Mouse (Mus musculus): ENCODE measurements around the gene Pacsin3.
A peak's percentile ranks its signal among the peaks of the same experiment; 100 is the strongest.
"Not testable (repeated sequence)": the region's sequence is repeated elsewhere in the genome, so short reads cannot be mapped to it uniquely, and the experiment has no call there.

The Pacsin3 gene

DNA sequence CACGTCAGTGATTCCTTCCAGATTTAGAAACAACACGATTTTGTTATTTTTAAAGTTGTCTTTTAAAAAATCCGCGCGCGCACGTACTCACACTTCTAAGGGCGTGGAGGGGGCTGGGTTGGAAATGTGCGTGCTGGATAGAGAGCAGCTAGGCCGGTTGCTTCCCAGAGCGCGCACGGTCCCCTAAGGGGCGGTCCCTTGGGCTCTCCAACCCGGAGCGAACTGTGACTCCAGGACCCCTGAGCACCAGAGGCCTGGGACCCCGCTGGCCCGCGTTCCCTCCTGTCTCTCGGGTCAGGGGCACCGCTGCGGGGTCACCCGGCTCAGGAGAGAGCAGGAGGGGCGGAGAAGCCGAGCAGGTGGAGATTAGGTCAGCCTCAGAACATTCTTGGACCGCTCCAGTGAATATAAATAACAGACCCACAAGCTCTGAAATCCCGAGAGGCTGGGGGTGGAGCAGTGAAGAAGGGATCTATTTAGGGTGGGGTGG, at the start of gene Pacsin3:
Gene Pacsin3 (plus strand): TSS at position 294 of the 490 bp plus-strand sequence.
- peak; percentile 61 for DNase-seq

- peak; percentile 12 for DNase-seq
Measured at GRCm38 (mm10) chr2:91206254-91206775, 49.4 kb upstream of the Pacsin3 start.

- DNase-seq, result no peak
Measured at GRCm38 (mm10) chr2:91213311-91213710, 42.4 kb upstream of the Pacsin3 start.

GRCm38 (mm10) chr2:91217032-91217431, 38.7 kb upstream of the Pacsin3 start:
- DNase-seq, result no peak

- no peak for DNase-seq
Measured at GRCm38 (mm10) chr2:91220501-91220900, 35.3 kb upstream of the Pacsin3 start.

DNA sequence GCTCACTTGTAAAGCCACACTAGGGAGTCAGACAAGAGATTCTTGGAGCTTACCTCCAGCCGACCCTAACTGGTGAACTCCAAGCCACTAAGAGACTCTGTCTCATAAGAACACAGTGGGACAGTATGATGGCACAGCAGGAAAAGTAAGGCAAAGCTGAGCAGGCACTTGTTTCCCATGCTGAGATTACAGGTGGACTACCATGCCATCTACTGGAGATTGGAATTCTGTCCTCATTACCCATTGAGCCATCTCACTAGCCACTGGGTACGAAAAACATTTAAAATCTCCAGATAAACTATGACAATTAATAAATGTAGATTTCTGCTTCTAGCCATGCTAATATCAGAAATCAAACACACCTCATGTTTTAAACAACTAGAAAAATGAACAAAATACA, 32.1 kb upstream of the Pacsin3 start:
- no peak for DNase-seq

- DNase-seq, result peak; percentile 67
Measured at GRCm38 (mm10) chr2:91229735-91230134, 26.0 kb upstream of the Pacsin3 start.

DNA sequence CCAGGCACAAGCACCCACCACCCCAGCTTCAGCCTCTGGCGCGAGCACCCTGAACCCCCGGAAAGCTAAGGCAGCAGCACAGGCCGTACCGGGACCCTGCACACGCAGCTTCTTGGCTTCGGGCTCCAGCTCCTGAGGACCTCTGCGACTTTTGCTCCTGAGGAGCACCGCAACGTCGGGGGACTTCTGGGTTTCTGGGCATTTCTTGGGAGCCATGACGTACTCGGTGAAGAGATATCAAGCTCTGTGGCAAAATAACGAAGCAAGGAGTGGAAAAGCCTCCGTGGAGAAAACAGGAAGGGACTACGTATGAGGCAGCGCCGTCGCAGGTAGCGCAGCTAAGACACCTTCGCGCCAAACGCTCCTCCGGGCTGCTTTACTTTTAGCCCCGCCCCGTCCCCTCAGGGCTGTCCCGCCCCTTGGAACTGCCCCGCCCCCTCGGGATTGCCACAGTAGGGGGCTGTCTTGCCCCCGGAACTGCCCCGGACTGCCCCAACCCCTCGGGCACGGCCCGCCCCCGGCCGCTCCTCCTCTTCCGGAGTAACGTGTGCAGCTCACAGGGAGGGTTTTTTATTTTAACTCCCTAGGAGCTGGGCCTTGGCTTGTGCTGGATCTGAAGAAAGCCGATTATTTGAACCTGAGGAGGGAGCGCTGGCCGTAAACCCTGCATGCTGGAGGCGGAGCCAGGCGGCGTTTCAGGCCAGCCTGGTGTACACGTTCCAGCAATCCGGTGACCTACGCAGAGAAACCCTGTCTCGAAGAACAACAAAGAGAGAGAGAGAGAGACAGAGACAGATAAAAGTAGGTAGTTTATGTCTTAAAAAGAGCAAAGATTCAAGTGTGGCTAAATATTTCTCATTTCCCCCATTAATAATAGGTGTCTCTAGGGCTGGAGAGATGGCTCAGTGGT, 18.9 kb upstream of the Pacsin3 start, which contains the start of gene Ddb2:
Gene Ddb2 (minus strand): TSS at position 382 of the 910 bp plus-strand sequence.
- peak; percentile 91 for DNase-seq

DNA sequence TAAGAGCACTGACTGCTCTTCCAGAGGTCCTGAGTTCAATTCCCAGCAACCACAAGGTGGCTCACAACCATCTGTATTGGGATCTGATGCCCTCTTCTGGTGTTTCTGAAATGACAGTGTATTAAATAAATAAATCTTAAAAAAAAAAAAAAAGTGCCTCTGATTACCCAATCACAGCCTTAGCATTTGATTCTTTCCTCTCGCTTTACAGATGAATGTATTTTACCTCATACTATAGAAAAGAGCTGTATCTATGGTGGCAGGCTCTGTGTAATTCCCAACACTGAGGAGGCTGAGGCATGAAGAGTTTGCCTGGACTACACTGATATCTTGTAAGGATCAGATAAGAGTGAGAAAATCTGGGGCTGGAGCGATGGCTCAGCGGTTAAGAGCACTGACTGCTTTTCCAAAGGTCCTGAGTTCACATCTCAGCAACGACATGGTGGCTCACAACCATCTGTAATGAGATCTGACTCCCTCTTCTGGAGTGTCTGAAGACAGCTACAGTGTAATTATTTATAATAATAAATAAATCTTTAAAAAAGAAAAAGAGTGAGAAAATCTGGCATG, 18.2 kb upstream of the Pacsin3 start:
- not testable (repeated sequence) for DNase-seq

GRCm38 (mm10) chr2:91242547-91242946, 13.2 kb upstream of the Pacsin3 start:
- DNase-seq, result no peak

DNA sequence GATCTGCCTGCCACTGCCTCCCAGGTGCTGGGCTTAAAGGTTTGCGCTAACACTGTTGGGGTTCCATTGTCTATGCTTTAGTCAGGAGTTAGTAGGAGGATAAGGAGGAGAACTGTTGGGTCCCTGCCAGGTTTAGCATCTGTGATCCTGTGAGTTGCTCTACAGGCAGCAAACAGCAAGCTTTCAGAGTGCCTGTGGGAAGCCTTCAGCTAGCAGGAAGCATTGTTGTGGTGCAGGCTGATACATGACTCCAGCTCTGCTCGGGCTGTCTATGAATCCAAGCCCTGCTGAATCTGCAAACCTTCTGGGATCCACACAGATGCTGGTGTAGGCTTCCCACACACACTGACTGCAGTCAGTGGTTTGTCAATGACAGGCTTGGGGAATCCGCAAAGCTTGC, 12.3 kb upstream of the Pacsin3 start:
- peak; percentile 87 for DNase-seq

- no peak for DNase-seq
Measured at GRCm38 (mm10) chr2:91244557-91245228, 11.1 kb upstream of the Pacsin3 start.

- DNase-seq, result no peak
Measured at GRCm38 (mm10) chr2:91248366-91248765, 7.4 kb upstream of the Pacsin3 start.

GRCm38 (mm10) chr2:91252001-91252400, 3.8 kb upstream of the Pacsin3 start:
- DNase-seq, result no peak

GRCm38 (mm10) chr2:91252512-91252911, 3.2 kb upstream of the Pacsin3 start:
- no peak for DNase-seq

DNA sequence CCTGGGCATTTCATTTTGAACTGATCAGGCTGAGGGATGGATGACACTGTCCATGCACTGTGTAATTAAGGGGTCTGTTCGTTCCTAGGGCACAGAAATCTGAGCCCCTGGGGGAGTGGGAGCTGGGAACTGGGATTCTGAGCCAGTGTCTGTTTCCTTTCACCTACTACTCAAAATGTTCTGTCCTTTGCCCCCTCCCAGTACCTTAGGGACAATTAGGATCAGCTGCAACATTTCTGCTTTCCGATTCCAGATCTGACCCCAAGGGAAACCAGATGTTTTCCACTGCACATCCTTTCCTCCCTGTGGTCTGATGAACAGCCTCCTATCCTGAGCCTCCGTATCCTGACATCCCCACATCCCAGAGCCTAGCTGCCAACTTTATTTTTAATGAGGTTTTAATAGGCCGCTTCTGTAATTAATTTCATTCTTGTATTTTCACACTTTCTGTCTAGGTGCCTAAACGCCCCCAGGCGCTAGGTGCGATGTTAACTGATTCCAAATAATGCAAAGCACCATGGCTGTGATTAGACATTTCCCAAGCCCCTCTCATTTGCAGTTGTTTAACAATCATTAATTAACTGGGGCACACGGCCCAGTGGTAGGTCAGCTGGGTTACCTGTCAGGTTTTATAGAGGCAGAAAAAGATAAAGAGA, 901 bp upstream of the Pacsin3 start:
- no peak for DNase-seq

GRCm38 (mm10) chr2:91256256-91257125, 737 bp downstream of the Pacsin3 start:
- peak; percentile 61 for DNase-seq

- DNase-seq, result no peak
Measured at GRCm38 (mm10) chr2:91257126-91257980, 1.6 kb downstream of the Pacsin3 start.

DNA sequence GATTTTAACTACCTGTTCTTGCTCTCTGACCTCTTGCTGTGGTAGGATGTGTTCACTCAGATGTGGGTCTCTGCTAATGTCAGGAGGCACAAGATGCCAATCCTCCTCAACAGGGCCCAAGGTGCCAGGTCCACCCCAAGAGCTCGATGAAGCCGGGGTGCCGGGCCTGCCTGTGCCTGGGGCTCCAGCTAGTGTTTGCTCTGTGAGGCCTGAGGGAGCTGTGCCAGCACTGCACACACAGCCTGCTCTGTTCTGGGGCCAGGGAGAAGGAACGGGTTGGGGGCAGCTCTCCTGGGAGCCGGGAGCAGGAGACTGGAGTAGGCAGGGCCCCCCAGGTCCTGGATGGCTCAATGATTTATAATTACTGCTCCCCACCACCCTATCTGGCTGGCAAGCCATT, 2.3 kb downstream of the Pacsin3 start:
- DNase-seq, result peak; percentile 54

GRCm38 (mm10) chr2:91258830-91259229, 3.1 kb downstream of the Pacsin3 start:
- no peak for DNase-seq

DNA sequence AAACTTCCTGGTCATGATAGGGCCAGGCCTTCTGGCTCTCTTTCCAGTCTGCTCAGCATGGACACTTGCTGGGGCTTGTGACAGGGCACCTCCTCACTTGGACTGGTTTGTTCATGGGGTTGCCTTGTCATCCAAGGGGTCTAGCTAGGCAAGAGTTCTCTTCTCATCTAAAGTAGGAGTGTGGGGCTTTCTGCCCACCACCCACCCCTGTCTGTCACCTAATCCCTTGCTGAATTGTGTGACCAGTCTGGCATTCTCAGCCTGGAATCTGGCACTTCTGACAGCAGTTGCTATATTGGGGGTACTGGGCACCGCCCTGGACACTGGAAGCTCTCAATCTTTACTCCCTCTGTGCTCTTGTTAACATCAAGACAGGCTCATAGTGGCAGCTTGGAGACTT, 3.7 kb downstream of the Pacsin3 start:
- DNase-seq, result no peak

Data from right cerebral cortex, adult 18-20 months (tissue).